Mouse (Mus musculus): ENCODE measurements around the gene Ptgir. TPM values are rescaled to one million over a fixed set of nuclear protein-coding genes. Genes with fewer than 3 reads are reported as not detected.

Ptgir gene
- polyA plus RNA-seq, 1 experiment from 2014 or later = 1.6 TPM

- no peak for ATAC-seq (ENCODE audit: insufficient read depth)
- no peak for TF ChIP-seq CTCF (IDR thresholded peaks at IDR 0.05; ENCODE audit: low read depth)
- H3K9me3 ChIP-seq (ENCODE audit: low read depth, low read length) = no peaks in the 10 kb centered on the region
- no peak overlapping the region for H3K9ac ChIP-seq
- no peaks in the 10 kb centered on the region for H3K36me3 ChIP-seq (ENCODE audit: insufficient read depth)
- H3K4me1 ChIP-seq (ENCODE audit: insufficient read depth) = no peaks in the 10 kb centered on the region
- no peak overlapping the region for H3K4me2 ChIP-seq
- 0 out of 2 replicates have a peak, but pooled peaks cover 6% of the 10 kb centered on the region for H3K27me3 ChIP-seq (ENCODE audit: insufficient read depth, low read length)
- WGBS = 59% methylated on average over 4 of the region's 4 CpGs
- no peak for DNase-seq
- no peak overlapping the region for H3K4me3 ChIP-seq (ENCODE audit: low read depth, low read length)
- no peak overlapping the region for H3K27ac ChIP-seq (ENCODE audit: low read depth)
These were observed 49.4 kb downstream of the Ptgir start for GRCm38 (mm10) chr7:16955712-16956111.

- ATAC-seq (ENCODE audit: insufficient read depth) (no peak), DNase-seq (no peak)
- no peak overlapping the region for H3K4me2 ChIP-seq
- no peak overlapping the region for H3K9ac ChIP-seq
- H3K9me3 ChIP-seq (ENCODE audit: low read depth, low read length) = no peaks in the 10 kb centered on the region
- H3K4me1 ChIP-seq (ENCODE audit: insufficient read depth) = no peaks in the 10 kb centered on the region
- TF ChIP-seq CTCF (IDR thresholded peaks at IDR 0.05; ENCODE audit: low read depth) = no peak
- WGBS = 66% methylated on average over 15 of the region's 15 CpGs
- no peak overlapping the region for H3K27ac ChIP-seq (ENCODE audit: low read depth)
- no peak overlapping the region for H3K4me3 ChIP-seq (ENCODE audit: low read depth, low read length)
- no peaks in the 10 kb centered on the region for H3K36me3 ChIP-seq (ENCODE audit: insufficient read depth)
- H3K27me3 ChIP-seq (ENCODE audit: insufficient read depth, low read length) = 0 out of 2 replicates have a peak, but pooled peaks cover 6% of the 10 kb centered on the region
These were observed 50.3 kb downstream of the Ptgir start for GRCm38 (mm10) chr7:16956410-16957265.

GRCm38 (mm10) chr7:16959539-16960187, 53.4 kb downstream of the Ptgir start, which contains the start of gene Pnmal1:
Gene Pnmal1, plus strand, starts transcription at chr7:16959679.
- TF ChIP-seq CTCF (IDR thresholded peaks at IDR 0.05; ENCODE audit: low read depth) = no peak
- no peak within 1 kb of the TSS for H3K9ac ChIP-seq
- H3K27me3 ChIP-seq (ENCODE audit: insufficient read depth, low read length) = 0 out of 2 replicates have a peak, but pooled peaks cover 6% of the 10 kb centered on the region
- H3K27ac ChIP-seq (ENCODE audit: low read depth) = no peak within 1 kb of the TSS
- no peaks in the 10 kb centered on the region for H3K9me3 ChIP-seq (ENCODE audit: low read depth, low read length)
- DNase-seq (peak; percentile 68), ATAC-seq (ENCODE audit: insufficient read depth) (peak; percentile 63)
- no peak within 1 kb of the TSS for H3K4me2 ChIP-seq
- no peaks in the 10 kb centered on the region for H3K36me3 ChIP-seq (ENCODE audit: insufficient read depth)
- 20% methylated on average over 17 of the region's 17 CpGs for WGBS
- no peaks in the 10 kb centered on the region for H3K4me1 ChIP-seq (ENCODE audit: insufficient read depth)
- H3K4me3 ChIP-seq (ENCODE audit: low read depth, low read length) = no peak within 1 kb of the TSS

Other genes with a start within 250 kb of the Ptgir start
- gene Ceacam15, start 230.8 kb upstream of the Ptgir start, polyA plus RNA-seq (2014; fragmentation: Nextera tagmentation; extraction: Ambion mirVana) = not detected in 2 replicates
- gene Ceacam9, start 184.6 kb upstream of the Ptgir start, polyA plus RNA-seq (2014; fragmentation: Nextera tagmentation; extraction: Ambion mirVana) = not detected in 2 replicates
- gene Ap2s1, start 168.1 kb upstream of the Ptgir start, polyA plus RNA-seq (2014; fragmentation: Nextera tagmentation; extraction: Ambion mirVana) = 287 and 295 TPM in 2 replicates
- 32.6 and 35.7 TPM in 2 replicates for gene Slc1a5, start 125.2 kb upstream of the Ptgir start, polyA plus RNA-seq (2014; fragmentation: Nextera tagmentation; extraction: Ambion mirVana)
- 117 and 134 TPM in 2 replicates for gene Strn4, start 90.6 kb upstream of the Ptgir start, polyA plus RNA-seq (2014; fragmentation: Nextera tagmentation; extraction: Ambion mirVana)
- gene Fkrp, start 89.8 kb upstream of the Ptgir start, polyA plus RNA-seq (2014; fragmentation: Nextera tagmentation; extraction: Ambion mirVana) = 27.7 and 31.9 TPM in 2 replicates
- gene Prkd2, start 63.6 kb upstream of the Ptgir start, polyA plus RNA-seq (2014; fragmentation: Nextera tagmentation; extraction: Ambion mirVana) = 19.6 and 20.2 TPM in 2 replicates
- 6.6 and 7.8 TPM in 2 replicates for gene Dact3, start 31.2 kb upstream of the Ptgir start, polyA plus RNA-seq (2014; fragmentation: Nextera tagmentation; extraction: Ambion mirVana)
- gene Gng8, start 14.7 kb upstream of the Ptgir start, polyA plus RNA-seq (2014; fragmentation: Nextera tagmentation; extraction: Ambion mirVana) = 10.8 and 11.1 TPM in 2 replicates
- gene Calm3, start 17.6 kb downstream of the Ptgir start, polyA plus RNA-seq (2014; fragmentation: Nextera tagmentation; extraction: Ambion mirVana) = 139 and 155 TPM in 2 replicates
- 3.1 and 3.3 TPM in 2 replicates for gene Pnmal2, start 38.2 kb downstream of the Ptgir start, polyA plus RNA-seq (2014; fragmentation: Nextera tagmentation; extraction: Ambion mirVana)
- 0.11 and 0.20 TPM in 2 replicates for gene Pnmal1, start 53.2 kb downstream of the Ptgir start, polyA plus RNA-seq (2014; fragmentation: Nextera tagmentation; extraction: Ambion mirVana)
- gene Gm42372, start 76.6 kb downstream of the Ptgir start, polyA plus RNA-seq (2014; fragmentation: Nextera tagmentation; extraction: Ambion mirVana) = 0.09 and 0.20 TPM in 2 replicates
- 27.3 and 29.2 TPM in 2 replicates for gene Ccdc8, start 86.2 kb downstream of the Ptgir start, polyA plus RNA-seq (2014; fragmentation: Nextera tagmentation; extraction: Ambion mirVana)
- 103 and 117 TPM in 2 replicates for gene Ppp5c, start 121.4 kb downstream of the Ptgir start, polyA plus RNA-seq (2014; fragmentation: Nextera tagmentation; extraction: Ambion mirVana)
- gene Hif3a, start 155.9 kb downstream of the Ptgir start, polyA plus RNA-seq (2014; fragmentation: Nextera tagmentation; extraction: Ambion mirVana) = 33.1 and 38.0 TPM in 2 replicates
- gene Psg16, start 167.6 kb downstream of the Ptgir start, polyA plus RNA-seq (2014; fragmentation: Nextera tagmentation; extraction: Ambion mirVana) = 0.11 and 0.18 TPM in 2 replicates
- gene Ceacam3, start 243.8 kb downstream of the Ptgir start, polyA plus RNA-seq (2014; fragmentation: Nextera tagmentation; extraction: Ambion mirVana) = not detected in 2 replicates

All from lung, embryonic 14.5 days (tissue).